Mouse (Mus musculus): ENCODE measurements around the gene Sst.

Gene Sst

DNA sequence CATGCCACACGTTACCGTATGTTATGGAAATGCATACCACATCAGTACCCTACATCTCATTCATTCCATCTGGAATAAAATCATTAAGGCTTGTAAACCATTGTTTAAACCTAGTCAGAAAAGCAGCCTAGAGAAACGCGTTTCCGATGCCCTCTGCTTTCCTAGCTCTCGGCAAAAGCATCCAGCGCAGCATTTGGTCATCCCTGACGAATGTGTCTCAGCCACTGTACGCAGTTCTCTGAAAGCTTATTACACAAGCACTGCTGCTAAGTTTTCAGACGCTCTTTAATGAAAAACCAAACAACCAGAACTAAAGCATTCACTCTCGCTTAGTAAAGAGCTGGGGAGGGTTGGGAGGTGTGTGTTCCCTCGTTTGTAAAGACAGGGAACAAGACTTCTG is 5.7 kb downstream of the Sst start:
- no peak for DNase-seq

DNA sequence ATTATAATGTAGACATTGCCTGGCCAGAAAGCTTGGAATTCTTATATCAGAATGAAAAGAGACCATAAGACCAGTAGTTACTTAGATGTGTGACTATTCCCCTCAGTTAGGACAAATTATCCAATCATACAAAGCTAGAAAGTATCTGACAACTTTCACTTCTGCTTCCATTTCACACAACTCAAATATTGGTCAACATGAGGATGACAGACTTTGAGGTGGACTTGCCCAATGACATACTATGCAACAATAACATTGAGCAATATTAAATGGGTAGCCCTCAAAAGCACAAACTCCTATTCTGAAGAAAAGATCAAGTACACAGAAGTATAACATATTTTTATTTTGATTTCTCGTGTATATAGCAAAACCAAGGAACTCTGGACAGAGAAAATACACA is 35.5 kb downstream of the Sst start:
- no peak for DNase-seq

DNA sequence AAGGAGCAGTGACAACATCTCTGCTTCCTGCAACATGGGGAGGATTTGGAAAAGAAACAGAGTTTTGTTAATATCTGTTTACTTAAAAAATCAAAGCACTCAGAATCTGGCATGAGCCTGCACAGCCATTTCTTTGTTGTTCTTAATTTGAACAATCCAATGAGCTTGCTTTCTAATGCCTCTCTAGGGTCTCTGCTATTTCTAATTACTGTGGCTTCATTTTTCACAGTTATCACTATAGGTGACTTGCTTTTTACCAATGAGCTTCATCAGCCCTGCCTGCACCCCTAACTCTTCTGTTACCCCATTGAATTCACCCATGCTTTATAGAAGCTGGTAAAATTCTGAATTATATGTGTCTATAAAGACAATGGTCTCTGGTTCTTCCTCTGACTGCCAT is 41.0 kb downstream of the Sst start:
- DNase-seq, result no peak

GRCm38 (mm10) chr16:23849176-23849575 is 41.6 kb downstream of the Sst start:
- DNase-seq, result no peak

DNA sequence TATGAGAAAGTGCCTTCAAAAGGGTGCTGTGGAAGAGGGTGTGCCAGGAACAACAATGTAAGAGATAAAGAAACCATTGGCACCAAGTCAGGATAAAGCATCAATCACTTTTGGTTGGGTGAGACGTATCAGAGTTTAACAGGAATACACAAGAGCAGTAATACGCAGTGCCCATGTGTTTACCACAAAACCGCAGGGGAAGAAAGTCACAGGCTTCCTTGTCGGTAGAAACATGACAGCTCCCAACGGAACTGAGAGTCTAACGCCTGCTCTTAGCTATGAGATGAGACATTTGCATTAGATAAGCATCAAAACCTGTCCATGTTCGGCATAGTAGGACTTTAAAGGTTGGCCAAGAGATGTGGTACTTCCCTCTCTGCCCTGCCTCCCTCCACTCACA is 46.1 kb downstream of the Sst start:
- no peak for DNase-seq

- DNase-seq, result no peak
Observed at GRCm38 (mm10) chr16:23842609-23843008, 48.1 kb downstream of the Sst start.

All from cerebellum, adult 8-10 months (tissue).